Mouse (Mus musculus) forebrain, postnatal 0 days (tissue): ENCODE data around the gene Gpr3. TPM values are rescaled to one million over a fixed set of nuclear protein-coding genes. Genes with fewer than 3 reads are reported as not detected.
A peak's percentile ranks its signal among the peaks of the same experiment; 100 is the strongest.

Experiments
- ATAC-seq: fragments of 200-750 bp; cut with Nextera tagmentation; 2 replicates; pipeline ENCODE4 v1.8.0; 2017; ENCODE audit warnings: mild to moderate bottlenecking, moderate library complexity
- DNase-seq: peaks from one replicate; pipeline ENCODE4 v3.0.0-alpha.2; 2015
- H3K27ac ChIP-seq: fragments of 300-500 bp; sonication (generic); 2 replicates; pipeline ENCODE4 v1.5.1; 2014; ENCODE audit warnings: low read depth, mild to moderate bottlenecking, antibody characterized with exemption, low read length, moderate library complexity, mixed read lengths
- H3K27me3 ChIP-seq: fragments of 300-500 bp; sonication (generic); 2 replicates; pipeline ENCODE4 v1.6.1; 2014; ENCODE audit warnings: mild to moderate bottlenecking, low read length, mixed read lengths; ENCODE audit not compliant: insufficient read depth
- H3K36me3 ChIP-seq: fragments of 300-500 bp; sonication (generic); 2 replicates; pipeline ENCODE4 v1.6.1; 2014; ENCODE audit warnings: mild to moderate bottlenecking, moderate library complexity; ENCODE audit not compliant: insufficient read depth
- H3K4me1 ChIP-seq: fragments of 300-500 bp; sonication (generic); 2 replicates; pipeline ENCODE4 v1.6.1; 2014; ENCODE audit warnings: antibody characterized with exemption; ENCODE audit not compliant: insufficient read depth
- H3K4me2 ChIP-seq: fragments of 300-500 bp; sonication (generic); 2 replicates; pipeline ENCODE4 v1.6.1; 2014; ENCODE audit warnings: low read depth, mild to moderate bottlenecking, moderate library complexity
- H3K4me3 ChIP-seq: fragments of 300-500 bp; sonication (generic); 2 replicates; pipeline ENCODE4 v1.5.1; 2014; ENCODE audit warnings: low read depth, low read length, mixed read lengths
- H3K9ac ChIP-seq: fragments of 300-500 bp; sonication (generic); 2 replicates; pipeline ENCODE4 v1.6.1; 2014; ENCODE audit warnings: mild to moderate bottlenecking
- H3K9me3 ChIP-seq: fragments of 300-500 bp; sonication (generic); 2 replicates; pipeline ENCODE4 v1.6.1; 2016; ENCODE audit warnings: low read length
- CTCF ChIP-seq: sonication (generic); IDR thresholded peaks from 2 replicates; pipeline ENCODE4 v1.5.1; 2016; ENCODE audit warnings: antibody characterized with exemption, control low read depth, low read depth
- WGBS: fragments of 180-500 bp; shearing (Covaris S2); extraction: QIAGEN DNeasy Blood & Tissue Kit; methylation state at CpG from one replicate; pipeline ENCODE4 v1.1.7; 2014; 5-methylcytosine and 5-hydroxymethylcytosine counted together
- polyA plus RNA-seq: library from polyadenylated mRNA; unstranded; fragments of >200 nt; fragmentation: Nextera tagmentation; extraction: Ambion mirVana; gene quantifications from 2 replicates; pipeline ENCODE4 v1.2.1, GENCODE M21; 2015
- total RNA-seq: library from RNA; depleted of rRNA; stranded (reverse); fragments of >200 nt; gene quantifications from 2 replicates; pipeline ENCODE4 v1.2.3, GENCODE M21; 2014

Gene Gpr3
- total and polyA plus RNA-seq, 2 experiments from 2014 or later = 2.2 to 2.7 TPM

GRCm38 (mm10) chr4:133172451-133172850 is 39.9 kb downstream of the Gpr3 start:
- WGBS = 92% methylated on average over 4 of the region's 4 CpGs
- TF ChIP-seq CTCF = no peak

GRCm38 (mm10) chr4:133170616-133171015 is 41.7 kb downstream of the Gpr3 start:
- Histone ChIP-seq H3K36me3 (no peaks in the 10 kb centered on the region), H3K4me2 (no peak overlapping the region), H3K9ac (no peak overlapping the region), H3K4me1 (no peaks in the 10 kb centered on the region), H3K27ac (0 out of 2 replicates have a peak overlapping the region, but pooled peaks have one; percentile 16), H3K9me3 (no peaks in the 10 kb centered on the region), H3K27me3 (no peaks in the 10 kb centered on the region), H3K4me3 (no peak overlapping the region)
- peak; percentile 50 for DNase-seq
- no peak for TF ChIP-seq CTCF
- ATAC-seq = no peak

More at GRCm38 (mm10) chr4:133172451-133172850, 39.9 kb downstream of the Gpr3 start:
- no peak overlapping the region for H3K4me2 ChIP-seq
- no peak overlapping the region for H3K4me3 ChIP-seq
- ATAC-seq (no peak), DNase-seq (no peak)
- H3K27ac ChIP-seq = no peak overlapping the region
- no peaks in the 10 kb centered on the region for H3K27me3 ChIP-seq
- no peak overlapping the region for H3K9ac ChIP-seq
- H3K36me3 ChIP-seq = peaks cover 5% of the 10 kb centered on the region; the same call in 1 of the 2 replicates
- no peaks in the 10 kb centered on the region for H3K9me3 ChIP-seq
- peaks cover 12% of the 10 kb centered on the region for H3K4me1 ChIP-seq

GRCm38 (mm10) chr4:133170056-133170524 is 42.2 kb downstream of the Gpr3 start:
- no peak for DNase-seq
- ATAC-seq = no peak
- no peak for TF ChIP-seq CTCF
- Histone ChIP-seq H3K9ac (no peak overlapping the region), H3K4me3 (no peak overlapping the region), H3K4me2 (no peak overlapping the region), H3K27ac (0 out of 2 replicates have a peak overlapping the region, but pooled peaks have one; percentile 16), H3K4me1 (no peaks in the 10 kb centered on the region), H3K27me3 (no peaks in the 10 kb centered on the region), H3K36me3 (no peaks in the 10 kb centered on the region), H3K9me3 (no peaks in the 10 kb centered on the region)
- WGBS = 71% methylated on average over 3 of the region's 3 CpGs

GRCm38 (mm10) chr4:133169237-133170055 is 42.9 kb downstream of the Gpr3 start:
- no peaks in the 10 kb centered on the region for H3K36me3 ChIP-seq
- WGBS = 89% methylated on average over 10 of the region's 10 CpGs
- no peaks in the 10 kb centered on the region for H3K9me3 ChIP-seq
- H3K9ac ChIP-seq = no peak overlapping the region
- no peak overlapping the region for H3K4me3 ChIP-seq
- DNase-seq = no peak
- no peak for ATAC-seq
- no peaks in the 10 kb centered on the region for H3K27me3 ChIP-seq
- no peak overlapping the region; the same call in 1 of the 2 replicates for H3K27ac ChIP-seq
- no peak overlapping the region for H3K4me2 ChIP-seq
- no peaks in the 10 kb centered on the region for H3K4me1 ChIP-seq
- no peak for TF ChIP-seq CTCF

GRCm38 (mm10) chr4:133166773-133167172 is 45.6 kb downstream of the Gpr3 start:
- DNase-seq (no peak), ATAC-seq (no peak)
- TF ChIP-seq CTCF = no peak
- Histone ChIP-seq H3K9ac (no peak overlapping the region), H3K4me2 (no peak overlapping the region), H3K36me3 (no peaks in the 10 kb centered on the region), H3K9me3 (no peaks in the 10 kb centered on the region), H3K4me3 (no peak overlapping the region), H3K27me3 (no peaks in the 10 kb centered on the region), H3K4me1 (no peaks in the 10 kb centered on the region), H3K27ac (no peak overlapping the region)
- 93% methylated on average over 9 of the region's 9 CpGs for WGBS

GRCm38 (mm10) chr4:133162196-133162595 is 50.1 kb downstream of the Gpr3 start:
- H3K36me3 ChIP-seq = no peaks in the 10 kb centered on the region
- no peaks in the 10 kb centered on the region for H3K27me3 ChIP-seq
- H3K27ac ChIP-seq = no peak overlapping the region
- WGBS = 53% methylated on average over 6 of the region's 6 CpGs
- H3K9ac ChIP-seq = no peak overlapping the region
- TF ChIP-seq CTCF = no peak
- no peak for ATAC-seq
- no peak for DNase-seq
- H3K4me3 ChIP-seq = no peak overlapping the region
- H3K4me2 ChIP-seq = no peak overlapping the region
- no peaks in the 10 kb centered on the region; the same call in 1 of the 2 replicates for H3K4me1 ChIP-seq
- H3K9me3 ChIP-seq = no peaks in the 10 kb centered on the region

- ATAC-seq (no peak), DNase-seq (no peak)
- Histone ChIP-seq H3K9me3 (no peaks in the 10 kb centered on the region), H3K27ac (no peak overlapping the region), H3K4me2 (no peak overlapping the region), H3K4me1 (no peaks in the 10 kb centered on the region; the same call in 1 of the 2 replicates), H3K4me3 (no peak overlapping the region), H3K9ac (no peak overlapping the region), H3K36me3 (no peaks in the 10 kb centered on the region), H3K27me3 (no peaks in the 10 kb centered on the region)
- no peak for TF ChIP-seq CTCF
- WGBS = 54% methylated on average over 4 of the region's 4 CpGs
Measured at GRCm38 (mm10) chr4:133160821-133161220, 51.5 kb downstream of the Gpr3 start.
